Mouse (Mus musculus): ENCODE measurements around the gene Cd244a.

Cd244a gene

DNA sequence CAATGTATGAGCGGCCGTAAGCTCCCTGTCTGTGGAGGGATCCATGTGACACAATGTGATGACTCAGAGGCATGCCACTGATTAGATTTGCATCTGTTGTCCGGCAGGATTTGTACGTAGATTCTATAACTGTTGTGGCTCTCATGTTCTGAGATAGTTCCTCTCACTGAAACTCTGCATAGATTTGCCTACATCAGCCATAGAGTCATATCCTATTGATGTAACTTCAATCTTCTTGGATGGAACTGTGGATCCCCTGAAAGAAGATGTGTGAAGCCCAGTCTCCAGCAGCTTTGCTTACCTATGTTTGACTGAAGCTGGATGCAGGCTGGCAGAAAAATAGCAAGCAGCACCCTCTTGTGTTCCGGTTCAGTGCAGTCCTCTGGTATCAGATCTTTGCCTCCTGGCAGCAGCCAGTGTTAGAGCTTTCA is 99.6 kb downstream of the Cd244a start:
- no peak for DNase-seq

Data from cerebellum, adult 11-12 months (tissue).